22 mouse cellular contexts compared by ENCODE assay signal in genomic region chr14:78422601-78423000, GRCm38 (mm10).
"Had no signal": no experiment of that assay in that cellular context is flagged by ENCODE, and none has a peak within 500 bp of the region (broad histone marks: within the 10 kb centered on the region; RNA-seq: fewer than 3 reads in every experiment).

No protein-coding gene starts in this region.

- H3K36me3 ChIP-seq: heart, embryonic 13.5 days; heart, embryonic 15.5 days; hindbrain, embryonic 13.5 days; hindbrain, embryonic 15.5 days; limb, embryonic 13.5 days; limb, embryonic 15.5 days; liver, embryonic 12.5 days had no signal

- DNase-seq: forebrain, postnatal 0 days; gastrocnemius, postnatal 14 days; gastrocnemius, postnatal 36 days; heart, adult 2 months; heart, postnatal 14 days; heart, postnatal 36 days; kidney, adult 11 months; kidney, postnatal 14 days; layer of hippocampus, adult 9-11 months; layer of hippocampus, postnatal 36 days; left cerebral cortex, postnatal 4 days had no signal

- H3K9me3 ChIP-seq: heart, embryonic 13.5 days; heart, embryonic 15.5 days; hindbrain, embryonic 13.5 days; hindbrain, embryonic 15.5 days; limb, embryonic 13.5 days; limb, embryonic 15.5 days; liver, embryonic 12.5 days had no signal

- H3K4me3 ChIP-seq: heart, adult 2 months; heart, embryonic 13.5 days; heart, embryonic 15.5 days; hindbrain, embryonic 13.5 days; hindbrain, embryonic 15.5 days; limb, embryonic 13.5 days; limb, embryonic 15.5 days; liver, embryonic 12.5 days had no signal

- H3K9ac ChIP-seq: forebrain, postnatal 0 days; heart, embryonic 13.5 days; heart, embryonic 15.5 days; hindbrain, embryonic 13.5 days; hindbrain, embryonic 15.5 days; limb, embryonic 13.5 days; limb, embryonic 15.5 days; liver, embryonic 12.5 days; liver, embryonic 14.5 days had no signal

- H3K4me2 ChIP-seq: heart, embryonic 11.5 days; heart, embryonic 13.5 days; heart, embryonic 15.5 days; hindbrain, embryonic 13.5 days; hindbrain, embryonic 15.5 days; limb, embryonic 13.5 days; limb, embryonic 15.5 days; liver, embryonic 12.5 days had no signal

- ATAC-seq: forebrain, postnatal 0 days; hindbrain, postnatal 0 days; intestine, embryonic 16.5 days; liver, embryonic 12.5 days had no signal

- H3K27me3 ChIP-seq: heart, embryonic 13.5 days; heart, embryonic 15.5 days; hindbrain, embryonic 13.5 days; hindbrain, embryonic 15.5 days; limb, embryonic 13.5 days; limb, embryonic 15.5 days; liver, embryonic 12.5 days had no signal

- H3K4me1 ChIP-seq: heart, embryonic 13.5 days; heart, embryonic 15.5 days; hindbrain, embryonic 15.5 days; limb, embryonic 13.5 days; limb, embryonic 15.5 days; liver, embryonic 12.5 days had no signal

- H3K27ac ChIP-seq: heart, adult 2 months; heart, embryonic 13.5 days; heart, embryonic 15.5 days; hindbrain, embryonic 13.5 days; hindbrain, embryonic 15.5 days; hindbrain, postnatal 0 days; limb, embryonic 13.5 days; limb, embryonic 15.5 days; liver, embryonic 12.5 days; liver, embryonic 14.5 days had no signal
